Mouse (Mus musculus) frontal cortex, postnatal 25 days (tissue): Measurements from ENCODE around the gene Mrtfb.
"Not testable (repeated sequence)": the region's sequence is repeated elsewhere in the genome, so short reads cannot be mapped to it uniquely, and the experiment has no call there.

Experiments
- DNase-seq, 2 experiments: peaks; one replicate each; pipeline ENCODE4 v3.0.0; 2022; ENCODE audit warnings: low spot score in 2 of 2

Gene Mrtfb

GRCm38 (mm10) chr16:13276258-13276657 lies 20.0 kb downstream of the Mrtfb start:
- no peak for DNase-seq

- no peak for DNase-seq
Observed at GRCm38 (mm10) chr16:13276709-13277399, 20.6 kb downstream of the Mrtfb start.

GRCm38 (mm10) chr16:13286425-13286824 lies 30.1 kb downstream of the Mrtfb start:
- DNase-seq, result not testable (repeated sequence)

- no peak for DNase-seq
Observed at GRCm38 (mm10) chr16:13297860-13298259, 41.6 kb downstream of the Mrtfb start.

- DNase-seq, result no peak
Observed at GRCm38 (mm10) chr16:13298991-13299390, 42.7 kb downstream of the Mrtfb start.

- no peak for DNase-seq
Observed at GRCm38 (mm10) chr16:13306065-13306695, 49.9 kb downstream of the Mrtfb start.

GRCm38 (mm10) chr16:13310096-13310683 lies 53.9 kb downstream of the Mrtfb start:
- DNase-seq, result no peak

- no peak for DNase-seq
Observed at GRCm38 (mm10) chr16:13311374-13311773, 55.1 kb downstream of the Mrtfb start.

- no peak for DNase-seq
Observed at GRCm38 (mm10) chr16:13313096-13313719, 56.9 kb downstream of the Mrtfb start.

GRCm38 (mm10) chr16:13323751-13324150 lies 67.5 kb downstream of the Mrtfb start:
- no peak for DNase-seq

GRCm38 (mm10) chr16:13326622-13327021 lies 70.3 kb downstream of the Mrtfb start:
- no peak for DNase-seq

GRCm38 (mm10) chr16:13328646-13329045 lies 72.4 kb downstream of the Mrtfb start:
- DNase-seq, result no peak

- DNase-seq, result no peak
Observed at GRCm38 (mm10) chr16:13329640-13330039, 73.4 kb downstream of the Mrtfb start.

- no peak for DNase-seq
Observed at GRCm38 (mm10) chr16:13330221-13330659, 74.0 kb downstream of the Mrtfb start.

- DNase-seq, result no peak
Observed at GRCm38 (mm10) chr16:13331898-13332297, 75.6 kb downstream of the Mrtfb start.

- DNase-seq, result no peak
Observed at GRCm38 (mm10) chr16:13332536-13332935, 76.3 kb downstream of the Mrtfb start.

GRCm38 (mm10) chr16:13333781-13334341 lies 77.6 kb downstream of the Mrtfb start:
- no peak for DNase-seq

GRCm38 (mm10) chr16:13336503-13337230 lies 80.4 kb downstream of the Mrtfb start:
- DNase-seq, result no peak

- DNase-seq, result no peak
Observed at GRCm38 (mm10) chr16:13338094-13338493, 81.8 kb downstream of the Mrtfb start.

GRCm38 (mm10) chr16:13339433-13339832 lies 83.2 kb downstream of the Mrtfb start:
- DNase-seq, result no peak

GRCm38 (mm10) chr16:13345822-13346221 lies 89.5 kb downstream of the Mrtfb start:
- DNase-seq, result not testable (repeated sequence)

GRCm38 (mm10) chr16:13350729-13351128 lies 94.4 kb downstream of the Mrtfb start:
- DNase-seq, result no peak
